Mouse (Mus musculus): ENCODE measurements at regions not wholly inside any gene's neighbourhood (a gene's known extent, or its start where the extent isn't known, plus 50 kb on each side); places are given as distances from the start of the nearest gene placed in this dataset.

GRCm38 (mm10) chr9:67633026-67633741 is 73.7 kb upstream of the Tln2 start:
- intact Hi-C loops (cut with DNase I), result loop anchor here (2.0 to 5.0 kb wide), 2 partner anchors 318 to 586 kb away; partner anchors contain the start of gene Tpm1
- peak; percentile 29 to 41 for DNase-seq (ENCODE audit: extremely low spot score in 1 of 2, low spot score in 2 of 2)
- TF ChIP-seq CTCF (IDR thresholded peaks at IDR 0.05), result no peak

GRCm38 (mm10) chr9:67633761-67634441 is 74.4 kb upstream of the Tln2 start:
- Histone ChIP-seq H3K27ac (peak overlapping the region; percentile 89), H3K4me3 (peak overlapping the region; percentile 84)
- DNase-seq (ENCODE audit: extremely low spot score in 1 of 2, low spot score in 2 of 2), result peak; percentile 80 to 82
- no peak for TF ChIP-seq CTCF (IDR thresholded peaks at IDR 0.05)
- intact Hi-C loops (cut with DNase I), result loop anchor here (2.0 to 5.0 kb wide), 2 partner anchors 319 to 587 kb away; partner anchors contain the start of gene Tpm1

More at GRCm38 (mm10) chr9:67633026-67633741, 73.7 kb upstream of the Tln2 start:
- Histone ChIP-seq H3K4me3 (peak overlapping the region; percentile 84), H3K27ac (peak overlapping the region; percentile 89)

- intact Hi-C loops (cut with DNase I), result no loop called here
- no peak for DNase-seq (ENCODE audit: extremely low spot score in 1 of 2, low spot score in 2 of 2)
- Histone ChIP-seq H3K4me3 (no peak overlapping the region), H3K27ac (peak overlapping the region; percentile 71; the same call in 1 of the 2 replicates)
- no peak for TF ChIP-seq CTCF (IDR thresholded peaks at IDR 0.05)
These were observed 87.3 kb upstream of the Tln2 start for GRCm38 (mm10) chr9:67646820-67647219.

- TF ChIP-seq CTCF (IDR thresholded peaks at IDR 0.05), result no peak
- Histone ChIP-seq H3K4me3 (no peak overlapping the region), H3K27ac (no peak overlapping the region)
- no peak for DNase-seq (ENCODE audit: extremely low spot score in 1 of 2, low spot score in 2 of 2)
- intact Hi-C loops (cut with DNase I), result no loop called here
These were observed 94.5 kb upstream of the C2cd4b start for GRCm38 (mm10) chr9:67664773-67665172.

- no peak for TF ChIP-seq CTCF (IDR thresholded peaks at IDR 0.05)
These were observed 88.8 kb upstream of the C2cd4b start for GRCm38 (mm10) chr9:67670261-67671020.

GRCm38 (mm10) chr9:67676906-67677305 is 82.3 kb upstream of the C2cd4b start:
- no peak for DNase-seq (ENCODE audit: extremely low spot score in 1 of 2, low spot score in 2 of 2)
- Histone ChIP-seq H3K4me3 (no peak overlapping the region), H3K27ac (no peak overlapping the region)
- intact Hi-C loops (cut with DNase I), result no loop called here
- no peak for TF ChIP-seq CTCF (IDR thresholded peaks at IDR 0.05)

More at GRCm38 (mm10) chr9:67670261-67671020, 88.8 kb upstream of the C2cd4b start:
- Histone ChIP-seq H3K27ac (no peak overlapping the region), H3K4me3 (0 out of 2 replicates have a peak overlapping the region, but pooled peaks have one; percentile 16)
- DNase-seq (ENCODE audit: extremely low spot score in 1 of 2, low spot score in 2 of 2), result no peak
- intact Hi-C loops (cut with DNase I), result no loop called here

GRCm38 (mm10) chr9:67683367-67683766 is 75.9 kb upstream of the C2cd4b start:
- Histone ChIP-seq H3K4me3 (no peak overlapping the region), H3K27ac (no peak overlapping the region)
- peak; percentile 57 to 71 for DNase-seq (ENCODE audit: extremely low spot score in 1 of 2, low spot score in 2 of 2)
- TF ChIP-seq CTCF (IDR thresholded peaks at IDR 0.05), result peak; percentile 77
- intact Hi-C loops (cut with DNase I), result loop anchor here (5.0 kb wide), 2 partner anchors 54 to 289 kb away; no protein-coding TSS in a partner anchor

GRCm38 (mm10) chr9:67692396-67692795 is 66.8 kb upstream of the C2cd4b start:
- no peak for TF ChIP-seq CTCF (IDR thresholded peaks at IDR 0.05)
- intact Hi-C loops (cut with DNase I), result no loop called here
- no peak overlapping the region for H3K4me3 ChIP-seq
- H3K27ac ChIP-seq, result no peak overlapping the region
- no peak for DNase-seq (ENCODE audit: extremely low spot score in 1 of 2, low spot score in 2 of 2)

- no peak for TF ChIP-seq CTCF (IDR thresholded peaks at IDR 0.05)
- Histone ChIP-seq H3K27ac (no peak overlapping the region), H3K4me3 (no peak overlapping the region)
- peak; percentile 20 to 54 for DNase-seq (ENCODE audit: extremely low spot score in 1 of 2, low spot score in 2 of 2)
- intact Hi-C loops (cut with DNase I), result no loop called here
These were observed 65.5 kb upstream of the C2cd4b start for GRCm38 (mm10) chr9:67693716-67694115.

GRCm38 (mm10) chr9:67698796-67699195 is 60.4 kb upstream of the C2cd4b start:
- TF ChIP-seq CTCF (IDR thresholded peaks at IDR 0.05), result no peak
- no peak overlapping the region for H3K4me3 ChIP-seq
- H3K27ac ChIP-seq, result no peak overlapping the region
- intact Hi-C loops (cut with DNase I), result no loop called here
- no peak for DNase-seq (ENCODE audit: extremely low spot score in 1 of 2, low spot score in 2 of 2)

GRCm38 (mm10) chr9:67699846-67700579 is 59.2 kb upstream of the C2cd4b start:
- Histone ChIP-seq H3K27ac (no peak overlapping the region), H3K4me3 (peak overlapping the region; percentile 41)
- intact Hi-C loops (cut with DNase I), result no loop called here
- DNase-seq (ENCODE audit: extremely low spot score in 1 of 2, low spot score in 2 of 2), result no peak
- TF ChIP-seq CTCF (IDR thresholded peaks at IDR 0.05), result no peak

All from left cerebral cortex, adult 2 months (tissue).